Mouse (Mus musculus) ES-E14 (cell line): Measurements from ENCODE around the gene Psmc3ip. TPM values are rescaled to one million over a fixed set of nuclear protein-coding genes. Genes with fewer than 3 reads are reported as not detected.

Source experiments
- DNase-seq: peaks from one replicate; pipeline ENCODE4 v3.0.0-alpha.2; 2013; ENCODE audit warnings: low read depth, low spot score
- H3K27ac ChIP-seq: 2 replicates; pipeline ENCODE4 v1.5.1; 2012; ENCODE audit warnings: low read depth, mild to moderate bottlenecking, low read length, moderate library complexity, mixed read lengths; ENCODE audit not compliant: poor library complexity, insufficient read depth, severe bottlenecking
- H3K36me3 ChIP-seq: 2 replicates; pipeline ENCODE4 v1.6.1; 2012; ENCODE audit warnings: mild to moderate bottlenecking, low read length, moderate library complexity, mixed read lengths; ENCODE audit not compliant: control insufficient read depth, poor library complexity, insufficient read depth, severe bottlenecking
- H3K4me1 ChIP-seq, 2 experiments: fragments of 150-350 bp in 1 of 2; sonication (generic) in 1 of 2; 2 replicates each; pipeline ENCODE4 v1.6.1; 2012; ENCODE audit warnings: low read length in 2 of 2, mild to moderate bottlenecking in 1 of 2, mixed read lengths in 1 of 2; ENCODE audit not compliant: control insufficient read depth in 2 of 2, insufficient read depth in 2 of 2, poor library complexity in 1 of 2
- H3K4me3 ChIP-seq, 2 experiments: fragments of 150-350 bp in 1 of 2; sonication (generic) in 1 of 2; 2 replicates each; pipeline ENCODE4 v1.5.1; 2012; ENCODE audit warnings: low read length in 2 of 2, low read depth in 1 of 2, mild to moderate bottlenecking in 1 of 2, mixed read lengths in 1 of 2; ENCODE audit not compliant: insufficient read depth in 1 of 2, poor library complexity in 1 of 2, severe bottlenecking in 1 of 2
- H3K9ac ChIP-seq: 2 replicates; pipeline ENCODE4 v1.6.1; 2012; ENCODE audit warnings: low read depth, mild to moderate bottlenecking, low read length, mixed read lengths; ENCODE audit not compliant: poor library complexity, insufficient read depth, severe bottlenecking
- H3K9me3 ChIP-seq: fragments of 150-350 bp; sonication (generic); 2 replicates; pipeline ENCODE4 v1.6.1; 2012; ENCODE audit warnings: low read depth, mild to moderate bottlenecking, low read length; ENCODE audit not compliant: control insufficient read depth, insufficient read depth
- CHD2 ChIP-seq: IDR thresholded peaks from 2 replicates; pipeline ENCODE4 v1.6.1; 2014; ENCODE audit warnings: mild to moderate bottlenecking, low read depth, low read length, inconsistent platforms
- HCFC1 ChIP-seq: IDR thresholded peaks from 2 replicates; pipeline ENCODE4 v1.6.1; 2012; ENCODE audit warnings: low read length, inconsistent platforms, borderline replicate concordance; ENCODE audit not compliant: insufficient read depth
- MAFK ChIP-seq: IDR thresholded peaks from 2 replicates; pipeline ENCODE4 v1.6.1; 2014; ENCODE audit warnings: mild to moderate bottlenecking, low read depth, low read length, inconsistent platforms; ENCODE audit not compliant: insufficient read depth
- ZC3H11A ChIP-seq: IDR thresholded peaks from 2 replicates; pipeline ENCODE4 v1.6.1; 2012; ENCODE audit warnings: low read depth, mild to moderate bottlenecking, inconsistent platforms, low read length, borderline replicate concordance
- ZNF384 ChIP-seq: IDR thresholded peaks from 2 replicates; pipeline ENCODE4 v1.6.1; 2012; ENCODE audit warnings: low read depth, low read length, inconsistent platforms
- in situ Hi-C, 2 experiments: fragments of 600-800 bp; cut with MboI; formaldehyde crosslinking; loops; one replicate each; pipeline ENCODE4 v1.15.1; 2025; ENCODE audit warnings: low sequenced_read_pairs in 2 of 2, inconsistent platforms in 1 of 2; ENCODE audit not compliant: unreplicated experiment in 2 of 2
- total RNA-seq: library from RNA; depleted of rRNA; stranded (reverse); fragments of 300-350 nt; gene quantifications from 2 replicates; pipeline ENCODE4 v1.2.3, GENCODE M21; 2012

The Psmc3ip gene
- total RNA-seq, 1 experiment: 31.5 TPM

GRCm38 (mm10) chr11:101140164-101140819 is 45.1 kb upstream of the Psmc3ip start:
- no peak for DNase-seq

DNA sequence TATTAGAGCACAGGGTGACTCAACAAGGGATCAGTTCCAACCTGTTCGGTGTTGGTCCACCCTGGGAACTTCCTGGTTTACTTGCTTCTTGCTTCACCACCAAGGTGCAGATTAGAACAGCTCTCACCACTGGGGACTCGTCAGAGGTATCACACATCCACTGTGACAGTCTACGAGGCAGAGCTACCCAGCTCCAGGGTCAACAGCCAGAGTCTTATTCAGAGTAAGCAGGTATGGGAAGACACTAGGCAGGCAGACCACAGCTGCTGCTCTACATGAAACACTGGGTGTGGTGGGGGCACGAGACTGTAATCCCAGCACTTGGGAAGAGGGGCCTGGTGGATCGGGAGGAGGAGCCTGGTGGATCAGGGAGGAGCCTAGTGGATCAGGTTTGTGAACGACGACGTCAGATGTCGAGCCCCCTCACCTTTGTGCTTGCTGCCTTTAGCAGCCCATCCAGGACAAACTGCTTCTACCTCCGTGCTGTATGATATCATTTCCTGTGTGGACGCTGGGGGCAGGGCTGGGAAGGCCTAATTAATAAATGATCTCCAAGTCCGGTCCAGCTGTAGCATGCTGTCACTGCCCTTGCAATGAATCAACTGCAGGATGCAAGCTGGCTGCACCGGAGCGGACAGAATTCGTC is 43.4 kb upstream of the Psmc3ip start:
- H3K36me3 ChIP-seq: no peaks in the 10 kb centered on the region
- no peaks in the 10 kb centered on the region for H3K9me3 ChIP-seq
- DNase-seq: peak; percentile 65
- TF ChIP-seq HCFC1: no peak
- no peak for TF ChIP-seq ZC3H11A
- TF ChIP-seq CHD2: no peak
- TF ChIP-seq ZNF384: no peak
- no peak for TF ChIP-seq MAFK
- H3K4me3 ChIP-seq: peak overlapping the region; percentile 2 to 42; a peak in 3 of 4 replicates
- H3K4me1 ChIP-seq: peaks cover 2 to 10% of the 10 kb centered on the region in 2 experiments; a peak in 1 of 4 replicates
- H3K27ac ChIP-seq: no peak overlapping the region
- peak overlapping the region; percentile 14; the same call in 1 of the 2 replicates for H3K9ac ChIP-seq
- in situ Hi-C loops: no loop called here

More at GRCm38 (mm10) chr11:101140164-101140819, 45.1 kb upstream of the Psmc3ip start:
- TF ChIP-seq ZC3H11A: no peak
- no peak for TF ChIP-seq CHD2
- no peak for TF ChIP-seq HCFC1
- no peak for TF ChIP-seq ZNF384
- Histone ChIP-seq H3K27ac (no peak overlapping the region), H3K9me3 (no peaks in the 10 kb centered on the region), H3K9ac (no peak overlapping the region), H3K4me3 (no peak overlapping the region), H3K36me3 (no peaks in the 10 kb centered on the region), H3K4me1 (peaks cover 2 to 11% of the 10 kb centered on the region in 2 experiments; a peak in 1 of 4 replicates)
- in situ Hi-C loops: no loop called here

- no peak for TF ChIP-seq CHD2
- TF ChIP-seq MAFK: no peak
- no peak for TF ChIP-seq ZNF384
- in situ Hi-C loops: no loop called here
- no peak for DNase-seq
- no peaks in the 10 kb centered on the region for H3K9me3 ChIP-seq
- H3K4me3 ChIP-seq: no peak overlapping the region
- peaks cover 2 to 8% of the 10 kb centered on the region in 2 experiments; a peak in 1 of 4 replicates for H3K4me1 ChIP-seq
- no peaks in the 10 kb centered on the region for H3K36me3 ChIP-seq
- no peak overlapping the region for H3K9ac ChIP-seq
- H3K27ac ChIP-seq: no peak overlapping the region
Measured at GRCm38 (mm10) chr11:101137000-101137399, 41.8 kb upstream of the Psmc3ip start.

- Histone ChIP-seq H3K27ac (no peak overlapping the region), H3K9me3 (no peaks in the 10 kb centered on the region), H3K9ac (no peak overlapping the region), H3K4me1 (peaks cover 2 to 4% of the 10 kb centered on the region in 2 experiments; a peak in 1 of 4 replicates), H3K4me3 (no peak overlapping the region), H3K36me3 (no peaks in the 10 kb centered on the region)
- TF ChIP-seq MAFK: no peak
- TF ChIP-seq ZC3H11A: no peak
- no peak for TF ChIP-seq HCFC1
- TF ChIP-seq CHD2: no peak
- no peak for TF ChIP-seq ZNF384
- DNase-seq: no peak
- in situ Hi-C loops: no loop called here
Measured at GRCm38 (mm10) chr11:101134217-101134865, 39.1 kb upstream of the Psmc3ip start.
